Mouse (Mus musculus): ENCODE measurements around the gene Padi2. TPM values are rescaled to one million over a fixed set of nuclear protein-coding genes. Genes with fewer than 3 reads are reported as not detected.

The Padi2 gene
- total and polyA plus RNA-seq, 3 experiments, result 0.04 TPM; not detected in 2

DNA sequence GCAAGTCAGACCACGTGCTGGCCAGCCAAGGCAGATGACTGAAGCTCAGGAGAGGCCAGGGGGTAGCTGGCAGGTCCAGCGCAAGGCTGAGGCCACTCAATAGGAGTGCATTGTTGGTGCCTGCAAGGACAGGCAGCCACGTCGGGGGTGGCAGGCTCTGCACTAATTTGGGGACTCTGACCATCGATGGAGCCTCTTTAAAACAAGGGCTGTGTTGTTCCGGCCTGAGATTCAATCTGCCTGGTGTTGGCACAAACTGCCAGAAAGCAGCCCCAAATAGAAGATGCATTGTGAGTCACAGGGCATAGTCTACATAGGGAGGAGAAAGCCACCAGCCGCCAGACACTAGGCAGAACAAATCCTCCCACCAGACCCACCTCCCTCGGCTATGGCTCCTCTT is 23.6 kb downstream of the Padi2 start:
- Histone ChIP-seq H3K79me2 (replicated peaks; ENCODE audit: control insufficient read depth, extremely low read depth, insufficient read depth, poor library complexity, severe bottlenecking) (no peaks in the 10 kb centered on the region), H3K27me3 (replicated peaks) (peaks cover 92% of the 10 kb centered on the region), H3K4me3 (replicated peaks in 1 of 3; ENCODE audit: low read depth in 2 of 3, low read length in 2 of 3, poor library complexity in 1 of 3) (no peak overlapping the region), H3K4me2 (ENCODE audit: insufficient read depth, low read depth, poor library complexity, severe bottlenecking) (no peak overlapping the region), H3K27ac (ENCODE audit: insufficient read depth, low read depth) (no peak overlapping the region), H3K36me3 (replicated peaks in 1 of 2; ENCODE audit: control insufficient read depth in 1 of 2, insufficient read depth in 1 of 2, low read length in 1 of 2) (no peaks in the 10 kb centered on the region), H3K4me1 (ENCODE audit: control insufficient read depth in 1 of 2, insufficient read depth in 2 of 2) (no peaks in the 10 kb centered on the region; a peak in 1 of 4 replicates), H3K9me3 (replicated peaks; ENCODE audit: low read length) (no peaks in the 10 kb centered on the region), H3K9ac (ENCODE audit: insufficient read depth, low read depth) (no peak overlapping the region)
- TF ChIP-seq USF2 (conservative IDR thresholded peaks at IDR 0.05; ENCODE audit: low read depth, low read length), result no peak
- dilution Hi-C loops (cut with MboI; ENCODE audit: extremely low pct_ligation_motif_present, extremely low pct_unique_long_range_greater_than_20kb, low sequenced_read_pairs) (no loop called here), in situ Hi-C loops (cut with MboI; ENCODE audit: low pct_ligation_motif_present, low pct_unique_long_range_greater_than_20kb, low sequenced_read_pairs) (no loop called here)
- no peak for DNase-seq (ENCODE audit: extremely low read depth)

DNA sequence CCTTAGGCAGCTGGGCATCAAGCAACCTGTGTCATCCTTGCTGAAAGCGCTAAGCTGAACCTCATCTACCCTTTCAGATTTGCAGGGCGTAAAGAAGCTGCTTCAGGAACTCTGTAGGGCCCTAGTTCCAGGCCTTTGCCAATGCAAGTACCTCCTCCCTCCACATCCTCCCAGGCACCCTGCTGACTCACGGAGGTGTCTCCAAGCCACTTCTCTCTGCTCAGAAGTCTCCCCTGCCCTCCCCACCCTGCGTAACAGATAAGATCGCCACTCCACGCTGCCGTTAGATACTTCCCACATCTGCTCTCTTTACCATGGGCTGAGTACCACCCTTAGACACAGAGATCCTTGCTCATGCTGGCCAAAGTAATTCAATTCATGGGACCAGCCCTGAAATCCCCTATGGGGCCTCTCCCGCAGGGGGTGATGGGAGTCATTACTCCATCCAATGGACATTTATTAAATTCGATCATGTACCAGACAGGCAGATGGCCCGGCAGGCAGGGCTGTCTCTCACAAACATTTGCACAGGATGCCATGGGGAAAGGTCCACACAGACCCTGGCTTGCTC is 24.8 kb downstream of the Padi2 start:
- in situ Hi-C loops (cut with MboI; ENCODE audit: low pct_ligation_motif_present, low pct_unique_long_range_greater_than_20kb, low sequenced_read_pairs) (no loop called here), dilution Hi-C loops (cut with MboI; ENCODE audit: extremely low pct_ligation_motif_present, extremely low pct_unique_long_range_greater_than_20kb, low sequenced_read_pairs) (no loop called here)
- TF ChIP-seq MAZ (IDR thresholded peaks at IDR 0.05; ENCODE audit: low read depth, low read length) (no peak), ZNF384 (IDR thresholded peaks at IDR 0.05; ENCODE audit: low read depth, low read length) (no peak), USF2 (conservative IDR thresholded peaks at IDR 0.05; ENCODE audit: low read depth, low read length) (no peak), MAX (IDR thresholded peaks at IDR 0.05; ENCODE audit: low read length) (no peak), KAT2A (IDR thresholded peaks at IDR 0.05; ENCODE audit: insufficient replicate concordance, low read length) (no peak), SIN3A (IDR thresholded peaks at IDR 0.05; ENCODE audit: low read length) (no peak), USF1 (IDR thresholded peaks at IDR 0.05; ENCODE audit: low read depth, low read length) (no peak), EP300 (IDR thresholded peaks at IDR 0.05; ENCODE audit: low read length) (no peak), SMC3 (IDR thresholded peaks at IDR 0.05; ENCODE audit: low read depth, low read length) (no peak), PAX5 (IDR thresholded peaks at IDR 0.05; ENCODE audit: low read length) (no peak), MYC (IDR thresholded peaks at IDR 0.05; ENCODE audit: low read depth, low read length) (no peak)
- Histone ChIP-seq H3K27me3 (replicated peaks) (peaks cover 89% of the 10 kb centered on the region), H3K4me1 (ENCODE audit: control insufficient read depth in 1 of 2, insufficient read depth in 2 of 2) (no peaks in the 10 kb centered on the region), H3K79me2 (replicated peaks; ENCODE audit: control insufficient read depth, extremely low read depth, insufficient read depth, poor library complexity, severe bottlenecking) (no peaks in the 10 kb centered on the region), H3K9me3 (replicated peaks; ENCODE audit: low read length) (no peaks in the 10 kb centered on the region), H3K4me2 (ENCODE audit: insufficient read depth, low read depth, poor library complexity, severe bottlenecking) (no peak overlapping the region), H3K4me3 (replicated peaks in 1 of 3; ENCODE audit: low read depth in 2 of 3, low read length in 2 of 3, poor library complexity in 1 of 3) (no peak overlapping the region), H3K27ac (ENCODE audit: insufficient read depth, low read depth) (no peak overlapping the region), H3K9ac (ENCODE audit: insufficient read depth, low read depth) (no peak overlapping the region), H3K36me3 (replicated peaks in 1 of 2; ENCODE audit: control insufficient read depth in 1 of 2, insufficient read depth in 1 of 2, low read length in 1 of 2) (no peaks in the 10 kb centered on the region)
- DNase-seq (ENCODE audit: extremely low read depth), result no peak

DNA sequence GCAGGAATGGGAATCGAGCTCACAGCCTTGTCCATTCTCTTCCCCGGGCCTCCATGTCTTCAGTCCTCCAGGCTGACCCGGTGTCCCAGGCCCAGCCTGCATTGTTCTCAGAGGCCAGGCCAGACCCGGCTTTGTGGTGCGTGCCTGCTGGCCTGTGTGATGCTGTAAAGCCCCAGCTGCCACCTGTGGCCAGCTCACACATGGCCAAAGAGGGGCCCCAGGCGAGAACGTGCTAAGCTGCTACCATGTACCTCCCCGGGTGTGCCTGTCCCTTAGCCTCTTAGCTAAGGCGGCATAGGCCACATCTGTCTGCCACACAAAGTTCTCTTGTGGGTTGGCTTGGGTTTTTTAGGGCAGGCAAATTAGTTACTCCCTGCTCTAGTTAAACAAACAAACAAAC is 29.5 kb downstream of the Padi2 start:
- Histone ChIP-seq H3K79me2 (replicated peaks; ENCODE audit: control insufficient read depth, extremely low read depth, insufficient read depth, poor library complexity, severe bottlenecking) (no peaks in the 10 kb centered on the region), H3K4me2 (ENCODE audit: insufficient read depth, low read depth, poor library complexity, severe bottlenecking) (no peak overlapping the region), H3K27me3 (replicated peaks) (peaks cover 47% of the 10 kb centered on the region), H3K9ac (ENCODE audit: insufficient read depth, low read depth) (no peak overlapping the region), H3K4me1 (ENCODE audit: control insufficient read depth in 1 of 2, insufficient read depth in 2 of 2) (no peaks in the 10 kb centered on the region), H3K36me3 (replicated peaks in 1 of 2; ENCODE audit: control insufficient read depth in 1 of 2, insufficient read depth in 1 of 2, low read length in 1 of 2) (no peaks in the 10 kb centered on the region), H3K9me3 (replicated peaks; ENCODE audit: low read length) (peaks cover 15% of the 10 kb centered on the region), H3K4me3 (replicated peaks in 1 of 3; ENCODE audit: low read depth in 2 of 3, low read length in 2 of 3, poor library complexity in 1 of 3) (no peak overlapping the region), H3K27ac (ENCODE audit: insufficient read depth, low read depth) (no peak overlapping the region)
- TF ChIP-seq RCOR1 (conservative IDR thresholded peaks at IDR 0.05; ENCODE audit: low read depth, low read length) (no peak), BHLHE40 (IDR thresholded peaks at IDR 0.05; ENCODE audit: low read depth, low read length) (no peak), MAZ (IDR thresholded peaks at IDR 0.05; ENCODE audit: low read depth, low read length) (no peak), TCF12 (IDR thresholded peaks at IDR 0.05; ENCODE audit: low read depth, low read length) (no peak), IRF4 (IDR thresholded peaks at IDR 0.05; ENCODE audit: low read depth, low read length) (no peak), PAX5 (IDR thresholded peaks at IDR 0.05; ENCODE audit: low read length) (no peak), NELFE (IDR thresholded peaks at IDR 0.05; ENCODE audit: low read depth, low read length) (no peak)
- no peak for DNase-seq (ENCODE audit: extremely low read depth)
- dilution Hi-C loops (cut with MboI; ENCODE audit: extremely low pct_ligation_motif_present, extremely low pct_unique_long_range_greater_than_20kb, low sequenced_read_pairs), result no loop called here
- in situ Hi-C loops (cut with MboI; ENCODE audit: low pct_ligation_motif_present, low pct_unique_long_range_greater_than_20kb, low sequenced_read_pairs), result no loop called here

All from CH12.LX (cell line).